Mouse (Mus musculus) forebrain, embryonic 15.5 days (tissue): ENCODE results near the gene Ifitm5. TPM values are rescaled to one million over a fixed set of nuclear protein-coding genes. Genes with fewer than 3 reads are reported as not detected.

Experiments
- ATAC-seq: fragments of 200-750 bp; cut with Nextera tagmentation; replicated peaks from 2 replicates; pipeline ENCODE4 v1.8.0; 2017; ENCODE audit warnings: mild to moderate bottlenecking, moderate TSS enrichment, moderate library complexity
- H3K27ac ChIP-seq: fragments of 300-500 bp; sonication (generic); replicated peaks from 2 replicates; pipeline ENCODE4 v1.5.1; 2015; ENCODE audit warnings: mild to moderate bottlenecking, inconsistent platforms
- H3K27me3 ChIP-seq: fragments of 300-500 bp; sonication (generic); 2 replicates; pipeline ENCODE4 v1.6.1; 2015; ENCODE audit warnings: inconsistent platforms
- H3K36me3 ChIP-seq: fragments of 300-500 bp; sonication (generic); 2 replicates; pipeline ENCODE4 v1.6.1; 2015; ENCODE audit warnings: mild to moderate bottlenecking, inconsistent platforms
- H3K4me1 ChIP-seq: fragments of 300-500 bp; sonication (generic); 2 replicates; pipeline ENCODE4 v1.6.1; 2015; ENCODE audit warnings: inconsistent platforms
- H3K4me2 ChIP-seq: fragments of 300-500 bp; sonication (generic); replicated peaks from 2 replicates; pipeline ENCODE4 v1.6.1; 2015; ENCODE audit warnings: mild to moderate bottlenecking, inconsistent platforms
- H3K4me3 ChIP-seq: fragments of 300-500 bp; sonication (generic); 2 replicates; pipeline ENCODE4 v1.5.1; 2015; ENCODE audit warnings: mild to moderate bottlenecking, inconsistent platforms
- H3K9ac ChIP-seq: fragments of 300-500 bp; sonication (generic); replicated peaks from 2 replicates; pipeline ENCODE4 v1.6.1; 2015; ENCODE audit warnings: mild to moderate bottlenecking, inconsistent platforms
- H3K9me3 ChIP-seq: fragments of 300-500 bp; sonication (generic); 2 replicates; pipeline ENCODE4 v1.6.1; 2016; ENCODE audit warnings: inconsistent platforms
- WGBS: fragments of 180-500 bp; shearing (Covaris S2); methylation state at CpG from one replicate; pipeline ENCODE4 v1.1.7; 2015; ENCODE audit warnings: mixed read lengths; 5-methylcytosine and 5-hydroxymethylcytosine counted together
- polyA plus RNA-seq: library from polyadenylated mRNA; unstranded; fragments of >200 nt; fragmentation: Nextera tagmentation; extraction: Ambion mirVana; gene quantifications from 2 replicates; pipeline ENCODE4 v1.2.1, GENCODE M21; 2015

Gene Ifitm5
- polyA plus RNA-seq, 1 experiment from 2014 or later, result 0.70 TPM

DNA sequence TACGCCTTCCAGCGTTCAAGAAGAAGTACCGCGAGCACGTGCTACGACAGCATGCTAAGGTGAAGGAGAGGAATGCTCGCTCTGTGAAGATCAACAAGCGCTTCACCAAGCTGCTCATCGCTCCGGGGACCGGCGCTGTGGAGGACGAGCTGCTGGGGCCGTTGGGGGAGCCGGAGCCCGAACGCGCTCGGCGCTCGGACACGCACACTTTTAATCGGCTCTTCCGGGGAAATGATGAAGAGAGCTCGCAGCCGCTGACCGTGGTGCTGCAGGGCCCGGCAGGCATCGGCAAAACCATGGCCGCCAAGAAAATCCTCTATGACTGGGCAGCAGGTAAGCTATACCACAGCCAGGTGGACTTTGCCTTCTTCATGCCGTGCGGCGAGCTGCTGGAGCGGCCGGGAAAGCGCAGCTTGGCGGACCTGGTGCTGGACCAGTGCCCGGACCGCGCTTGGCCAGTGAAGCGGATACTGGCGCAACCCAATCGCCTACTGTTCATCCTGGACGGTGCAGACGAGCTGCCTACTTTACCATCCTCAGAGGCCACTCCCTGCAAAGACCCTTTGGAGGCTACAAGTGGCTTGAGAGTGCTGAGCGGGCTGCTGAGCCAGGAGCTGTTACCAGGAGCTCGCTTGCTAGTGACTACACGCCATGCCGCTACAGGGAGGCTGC lies 27.6 kb downstream of the Ifitm5 start:
- Histone ChIP-seq H3K27me3 (peaks cover 64% of the 10 kb centered on the region), H3K4me2 (peak overlapping the region; percentile 84), H3K4me1 (peaks cover 18% of the 10 kb centered on the region), H3K9ac (peak overlapping the region; percentile 32), H3K4me3 (peak overlapping the region; percentile 44), H3K36me3 (no peaks in the 10 kb centered on the region), H3K9me3 (no peaks in the 10 kb centered on the region), H3K27ac (no peak overlapping the region)
- under 1% methylated on average over 49 of the region's 49 CpGs for WGBS
- ATAC-seq, result peak; percentile 41; the same call in 1 of the 2 replicates

DNA sequence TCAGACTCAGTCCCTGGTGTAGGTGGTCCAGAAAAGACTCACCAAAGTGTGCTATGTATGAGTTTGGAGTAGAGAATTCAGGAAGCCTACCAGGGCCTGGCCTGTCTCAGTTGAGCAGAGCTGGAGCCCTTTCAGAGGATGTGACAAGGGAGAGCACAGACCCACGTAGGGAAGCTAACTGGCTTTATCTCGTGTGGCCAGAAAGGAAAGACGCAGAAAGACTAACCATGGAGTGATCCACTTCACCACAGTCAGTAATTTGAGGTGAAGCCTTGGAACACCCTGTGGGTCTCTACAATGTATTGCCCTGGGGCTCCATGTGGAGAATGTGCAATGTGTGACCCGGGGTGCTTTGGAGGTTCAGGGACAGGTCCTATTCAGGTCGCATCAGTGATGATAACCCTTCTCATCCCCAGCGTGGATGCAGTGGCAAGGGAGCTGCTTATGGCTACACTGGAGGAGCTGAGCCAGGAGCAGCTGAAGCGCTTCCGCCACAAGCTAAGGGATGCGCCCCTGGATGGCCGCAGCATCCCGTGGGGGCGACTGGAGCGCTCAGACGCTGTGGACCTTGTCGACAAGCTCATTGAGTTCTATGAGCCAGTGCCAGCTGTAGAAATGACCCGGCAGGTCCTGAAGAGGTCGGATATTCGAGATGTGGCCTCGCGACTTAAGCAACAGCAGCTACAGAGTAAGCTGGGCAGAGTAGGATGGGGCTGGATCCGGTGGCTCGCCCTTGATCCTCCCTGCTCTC lies 28.7 kb downstream of the Ifitm5 start:
- H3K9ac ChIP-seq, result no peak overlapping the region
- ATAC-seq, result no peak
- WGBS, result 30% methylated on average over 22 of the region's 22 CpGs
- H3K27ac ChIP-seq, result no peak overlapping the region
- no peaks in the 10 kb centered on the region for H3K9me3 ChIP-seq
- peaks cover 18% of the 10 kb centered on the region for H3K4me1 ChIP-seq
- H3K4me3 ChIP-seq, result no peak overlapping the region
- peaks cover 67% of the 10 kb centered on the region for H3K27me3 ChIP-seq
- no peaks in the 10 kb centered on the region for H3K36me3 ChIP-seq
- H3K4me2 ChIP-seq, result peak overlapping the region; percentile 84

- Histone ChIP-seq H3K27me3 (peaks cover 67% of the 10 kb centered on the region), H3K9ac (no peak within 1 kb of the TSS), H3K27ac (no peak within 1 kb of the TSS), H3K4me3 (no peak within 1 kb of the TSS), H3K4me2 (peak within 1 kb of the TSS; percentile 84; the same call in 1 of the 2 replicates), H3K36me3 (no peaks in the 10 kb centered on the region), H3K4me1 (peaks cover 18% of the 10 kb centered on the region), H3K9me3 (no peaks in the 10 kb centered on the region)
- no peak for ATAC-seq
- 81% methylated on average over 8 of the region's 8 CpGs for WGBS
Observed at GRCm38 (mm10) chr7:140920418-140921029, 29.6 kb downstream of the Ifitm5 start, which contains the start of gene Nlrp6. Nlrp6 (plus strand) TSS chr7:140920902.

DNA sequence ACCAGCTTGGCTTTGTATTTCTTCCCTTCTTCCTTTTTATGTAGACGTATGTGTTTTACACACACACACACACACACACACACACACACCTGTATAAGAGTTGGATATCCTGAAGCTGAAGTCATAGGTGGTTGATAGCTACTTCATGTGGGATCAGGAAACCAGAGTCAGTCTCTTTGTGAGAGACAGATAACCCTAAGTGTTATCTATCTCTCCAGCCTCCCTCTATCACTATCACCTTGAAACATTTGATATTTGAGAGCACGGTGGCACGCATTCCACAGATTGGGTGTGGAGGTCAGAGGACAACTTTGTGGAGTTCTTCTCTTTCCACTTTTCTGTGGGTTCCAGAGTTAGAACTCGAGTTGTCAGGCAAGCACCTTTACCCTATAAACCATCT lies 30.2 kb downstream of the Ifitm5 start:
- no peak for ATAC-seq
- Histone ChIP-seq H3K4me2 (no peak overlapping the region), H3K27ac (no peak overlapping the region), H3K27me3 (peaks cover 64% of the 10 kb centered on the region), H3K4me1 (peaks cover 18% of the 10 kb centered on the region), H3K36me3 (no peaks in the 10 kb centered on the region), H3K9ac (no peak overlapping the region), H3K4me3 (no peak overlapping the region), H3K9me3 (no peaks in the 10 kb centered on the region)
- 80% methylated on average over 4 of the region's 4 CpGs for WGBS

GRCm38 (mm10) chr7:140914031-140914690 lies 35.9 kb downstream of the Ifitm5 start:
- Histone ChIP-seq H3K9ac (no peak overlapping the region), H3K4me3 (no peak overlapping the region), H3K27me3 (peaks cover 6% of the 10 kb centered on the region; the same call in 1 of the 2 replicates), H3K36me3 (no peaks in the 10 kb centered on the region), H3K9me3 (no peaks in the 10 kb centered on the region), H3K27ac (no peak overlapping the region), H3K4me1 (no peaks in the 10 kb centered on the region), H3K4me2 (no peak overlapping the region)
- ATAC-seq, result no peak
- WGBS, result 83% methylated on average over 8 of the region's 8 CpGs

DNA sequence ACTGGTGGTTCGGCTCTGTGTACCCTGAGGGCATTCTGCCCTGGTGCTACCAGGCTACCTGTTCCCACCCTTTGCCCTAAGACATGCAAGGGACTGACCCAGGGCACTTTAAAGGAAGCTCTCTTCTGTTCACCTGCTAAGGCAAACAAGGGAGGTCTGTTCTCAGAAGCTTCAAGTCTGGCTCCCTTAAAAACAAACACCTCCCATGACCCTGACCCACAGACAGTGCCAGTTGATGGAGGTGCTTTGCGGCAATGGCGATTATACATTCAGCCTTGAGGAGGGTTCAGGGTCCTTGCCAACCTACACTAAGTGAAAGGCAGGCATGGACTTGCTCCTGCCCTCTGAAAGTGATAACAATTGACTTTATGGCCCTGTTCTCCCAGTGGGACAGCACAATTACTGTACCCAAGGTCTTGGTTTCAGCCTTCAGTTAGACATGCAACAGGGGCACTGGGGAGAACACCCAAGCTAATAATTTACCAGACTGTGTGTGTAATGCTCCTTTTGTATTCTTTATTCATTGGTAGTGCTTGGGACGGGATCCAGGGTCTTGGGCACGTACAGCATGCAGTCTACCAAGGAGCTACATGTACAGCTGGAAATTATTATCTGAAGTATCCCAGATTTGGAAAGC lies 37.1 kb downstream of the Ifitm5 start:
- H3K27ac ChIP-seq, result no peak overlapping the region
- WGBS, result 75% methylated on average over 5 of the region's 5 CpGs
- H3K9ac ChIP-seq, result no peak overlapping the region
- H3K4me3 ChIP-seq, result no peak overlapping the region
- ATAC-seq, result no peak
- no peaks in the 10 kb centered on the region for H3K36me3 ChIP-seq
- H3K27me3 ChIP-seq, result 0 out of 2 replicates have a peak, but pooled peaks cover 3% of the 10 kb centered on the region
- H3K9me3 ChIP-seq, result no peaks in the 10 kb centered on the region
- H3K4me1 ChIP-seq, result peaks cover 5% of the 10 kb centered on the region
- H3K4me2 ChIP-seq, result no peak overlapping the region

GRCm38 (mm10) chr7:140912293-140912692 lies 37.8 kb downstream of the Ifitm5 start:
- 73% methylated on average over 3 of the region's 3 CpGs for WGBS
- Histone ChIP-seq H3K27ac (no peak overlapping the region), H3K4me1 (peaks cover 5% of the 10 kb centered on the region), H3K36me3 (no peaks in the 10 kb centered on the region), H3K4me2 (no peak overlapping the region), H3K9ac (no peak overlapping the region), H3K27me3 (0 out of 2 replicates have a peak, but pooled peaks cover 2% of the 10 kb centered on the region), H3K9me3 (no peaks in the 10 kb centered on the region), H3K4me3 (no peak overlapping the region)
- ATAC-seq, result no peak

DNA sequence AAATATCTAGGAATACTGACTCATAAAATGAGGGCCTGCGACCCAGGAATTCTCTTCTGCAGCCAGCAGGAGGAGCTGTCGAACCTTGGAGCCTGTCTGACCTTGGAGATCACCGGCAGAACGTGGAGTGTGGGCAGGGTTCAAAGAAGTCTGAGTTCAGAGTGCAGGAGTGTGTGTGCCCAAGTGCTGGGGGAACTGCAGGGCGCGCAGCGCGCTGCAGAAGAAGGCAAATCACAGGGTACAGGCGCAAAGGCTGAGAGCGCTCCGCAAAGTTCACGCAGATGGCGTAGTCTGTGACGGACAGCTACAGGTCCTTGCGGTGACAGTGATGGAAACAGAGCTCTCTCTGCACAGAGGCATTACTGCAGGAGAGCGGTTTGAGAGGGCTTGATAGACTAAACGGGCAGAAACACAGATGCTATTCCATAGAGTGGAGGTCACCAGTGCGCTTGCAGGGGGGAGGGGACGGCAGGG lies 41.4 kb downstream of the Ifitm5 start:
- Histone ChIP-seq H3K9ac (0 out of 2 replicates have a peak overlapping the region, but pooled peaks have one; percentile 19), H3K27ac (no peak overlapping the region), H3K27me3 (no peaks in the 10 kb centered on the region), H3K36me3 (no peaks in the 10 kb centered on the region), H3K4me3 (peak overlapping the region; percentile 40), H3K9me3 (no peaks in the 10 kb centered on the region), H3K4me2 (peak overlapping the region; percentile 83), H3K4me1 (peaks cover 5% of the 10 kb centered on the region)
- 0 out of 2 replicates have a peak, but pooled peaks have one; percentile 29 for ATAC-seq
- WGBS, result 2% methylated on average over 19 of the region's 19 CpGs

- H3K27me3 ChIP-seq, result no peaks in the 10 kb centered on the region
- no peaks in the 10 kb centered on the region for H3K9me3 ChIP-seq
- H3K4me1 ChIP-seq, result peaks cover 5% of the 10 kb centered on the region
- H3K4me3 ChIP-seq, result no peak overlapping the region
- no peak overlapping the region for H3K4me2 ChIP-seq
- no peak for ATAC-seq
- H3K36me3 ChIP-seq, result no peaks in the 10 kb centered on the region
- H3K9ac ChIP-seq, result no peak overlapping the region
- H3K27ac ChIP-seq, result no peak overlapping the region
- 52% methylated on average over 7 of the region's 7 CpGs for WGBS
Observed at GRCm38 (mm10) chr7:140908181-140908580, 41.9 kb downstream of the Ifitm5 start.

GRCm38 (mm10) chr7:140907697-140908096 lies 42.4 kb downstream of the Ifitm5 start:
- 88% methylated on average over 7 of the region's 7 CpGs for WGBS

GRCm38 (mm10) chr7:140907131-140907530 lies 43.0 kb downstream of the Ifitm5 start:
- ATAC-seq, result no peak
- WGBS, result 86% methylated on average over 13 of the region's 13 CpGs
- Histone ChIP-seq H3K36me3 (no peaks in the 10 kb centered on the region), H3K27me3 (no peaks in the 10 kb centered on the region), H3K4me1 (peaks cover 5% of the 10 kb centered on the region), H3K9me3 (no peaks in the 10 kb centered on the region), H3K4me2 (no peak overlapping the region), H3K4me3 (no peak overlapping the region), H3K27ac (no peak overlapping the region), H3K9ac (no peak overlapping the region)

More at GRCm38 (mm10) chr7:140907697-140908096, 42.4 kb downstream of the Ifitm5 start:
- no peaks in the 10 kb centered on the region for H3K36me3 ChIP-seq
- no peaks in the 10 kb centered on the region for H3K27me3 ChIP-seq
- no peak overlapping the region for H3K4me3 ChIP-seq
- no peak for ATAC-seq
- H3K9me3 ChIP-seq, result no peaks in the 10 kb centered on the region
- H3K4me2 ChIP-seq, result no peak overlapping the region
- no peak overlapping the region for H3K27ac ChIP-seq
- no peak overlapping the region for H3K9ac ChIP-seq
- H3K4me1 ChIP-seq, result peaks cover 5% of the 10 kb centered on the region
